ENCODE assay signal across 29 mouse cellular contexts in genomic region chr1:116281144-116281543, GRCm38 (mm10).
"Had no signal": no experiment of that assay in that cellular context is flagged by ENCODE, and none has a peak within 500 bp of the region (broad histone marks: within the 10 kb centered on the region; RNA-seq: fewer than 3 reads in every experiment).

No protein-coding gene starts in this region.

- H3K4me1 ChIP-seq: embryonic facial prominence, embryonic 10.5 days; embryonic facial prominence, embryonic 12.5 days; embryonic facial prominence, embryonic 13.5 days; embryonic facial prominence, embryonic 15.5 days; forebrain, embryonic 10.5 days; forebrain, embryonic 12.5 days; forebrain, embryonic 13.5 days; forebrain, embryonic 15.5 days had no signal

- DNase-seq: cerebellum, adult 2 months; cerebellum, adult 8-10 months; cerebellum, adult 9-10 months; cerebellum, adult 9-11 months; cerebellum, postnatal 10 days; cerebellum, postnatal 14 days; cerebellum, postnatal 25 days; cerebellum, postnatal 36 days; embryo, embryonic 11 days; forebrain, postnatal 0 days; gastrocnemius, adult 2 months; gastrocnemius, postnatal 10 days; gastrocnemius, postnatal 14 days; gastrocnemius, postnatal 25 days; gastrocnemius, postnatal 36 days; heart, adult 11 months; heart, adult 18-20 months; heart, adult 2 months had no signal

- H3K9me3 ChIP-seq: embryonic facial prominence, embryonic 10.5 days; embryonic facial prominence, embryonic 12.5 days; embryonic facial prominence, embryonic 13.5 days; embryonic facial prominence, embryonic 15.5 days; forebrain, embryonic 12.5 days; forebrain, embryonic 15.5 days had no signal

- H3K36me3 ChIP-seq: embryonic facial prominence, embryonic 10.5 days; embryonic facial prominence, embryonic 12.5 days; embryonic facial prominence, embryonic 13.5 days; embryonic facial prominence, embryonic 15.5 days; forebrain, embryonic 10.5 days; forebrain, embryonic 12.5 days; forebrain, embryonic 15.5 days had no signal

- H3K4me3 ChIP-seq: embryonic facial prominence, embryonic 10.5 days; embryonic facial prominence, embryonic 12.5 days; embryonic facial prominence, embryonic 13.5 days; embryonic facial prominence, embryonic 15.5 days; erythroblast, embryonic 14.5 days; forebrain, embryonic 10.5 days; forebrain, embryonic 12.5 days; forebrain, embryonic 13.5 days; forebrain, embryonic 15.5 days; gastrocnemius, adult 2 months; heart, adult 2 months had no signal

- H3K27ac ChIP-seq: embryonic facial prominence, embryonic 10.5 days; embryonic facial prominence, embryonic 12.5 days; embryonic facial prominence, embryonic 13.5 days; embryonic facial prominence, embryonic 15.5 days; forebrain, embryonic 10.5 days; forebrain, embryonic 12.5 days; forebrain, embryonic 13.5 days; forebrain, embryonic 15.5 days; gastrocnemius, adult 2 months; heart, adult 2 months had no signal

- H3K9ac ChIP-seq: embryonic facial prominence, embryonic 12.5 days; embryonic facial prominence, embryonic 13.5 days; embryonic facial prominence, embryonic 15.5 days; forebrain, embryonic 12.5 days; forebrain, embryonic 13.5 days; forebrain, embryonic 15.5 days; forebrain, postnatal 0 days had no signal

- H3K4me2 ChIP-seq: embryonic facial prominence, embryonic 12.5 days; embryonic facial prominence, embryonic 13.5 days; embryonic facial prominence, embryonic 15.5 days; forebrain, embryonic 12.5 days; forebrain, embryonic 13.5 days; forebrain, embryonic 15.5 days had no signal

- ATAC-seq: forebrain, embryonic 13.5 days; forebrain, embryonic 14.5 days; forebrain, embryonic 15.5 days; forebrain, embryonic 16.5 days; forebrain, postnatal 0 days had no signal

- H3K27me3 ChIP-seq: embryonic facial prominence, embryonic 12.5 days; embryonic facial prominence, embryonic 13.5 days; embryonic facial prominence, embryonic 15.5 days; forebrain, embryonic 12.5 days; forebrain, embryonic 13.5 days; forebrain, embryonic 15.5 days had no signal
